Mouse (Mus musculus) brain, embryonic 14.5 days (tissue): ENCODE results near the gene Draxin.

Source experiments
- CTCF ChIP-seq: fragments of 200-500 bp; IDR thresholded peaks from 2 replicates; pipeline ENCODE4 v1.5.1; 2012; ENCODE audit warnings: inconsistent platforms, mild to moderate bottlenecking, moderate library complexity, borderline replicate concordance; ENCODE audit not compliant: insufficient read depth, insufficient read length; ENCODE audit errors: extremely low read depth
- POLR2A ChIP-seq: fragments of 200-500 bp; IDR thresholded peaks from 2 replicates; pipeline ENCODE4 v1.6.1; 2012; ENCODE audit warnings: mild to moderate bottlenecking, inconsistent platforms, borderline replicate concordance; ENCODE audit not compliant: poor library complexity, insufficient read depth, insufficient read length, severe bottlenecking; ENCODE audit errors: extremely low read depth

DNA sequence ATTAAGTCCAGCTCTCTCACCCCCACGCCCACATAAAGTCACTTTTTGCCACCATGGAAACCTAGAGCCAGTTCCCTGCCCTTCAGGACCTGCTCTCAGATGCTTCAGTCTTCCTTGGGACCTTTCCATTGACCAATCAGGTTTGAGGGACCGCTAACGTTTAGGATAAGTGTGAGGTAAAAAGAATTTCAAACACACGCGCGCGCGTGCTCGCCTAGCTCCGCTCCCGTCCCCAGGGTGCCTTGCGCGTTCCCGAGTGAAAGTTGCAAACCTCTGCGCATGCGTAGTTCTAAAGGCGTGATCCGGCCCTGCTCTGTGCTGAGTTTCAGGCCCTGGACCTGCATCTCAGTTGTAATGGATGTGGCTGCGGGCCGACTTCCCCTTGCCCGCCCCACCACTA is 55.2 kb downstream of the Draxin start:
- TF ChIP-seq CTCF (no peak), POLR2A (no peak)
